Mouse (Mus musculus) common myeloid progenitor, adult 5-6 weeks (primary cell): ENCODE data around the gene Gm42742. TPM values are rescaled to one million over a fixed set of nuclear protein-coding genes. Genes with fewer than 3 reads are reported as not detected.
A peak's percentile ranks its signal among the peaks of the same experiment; 100 is the strongest.

Experiments
- ATAC-seq: replicated peaks from 2 replicates; pipeline ENCODE4 v1.8.0; 2016; ENCODE audit warnings: low read depth, mild to moderate bottlenecking, moderate TSS enrichment, inconsistent platforms; ENCODE audit not compliant: poor library complexity, severe bottlenecking
- total RNA-seq: library from RNA; stranded (forward); fragments of 200-1000, 187-1606 nt; gene quantifications from 2 replicates; pipeline ENCODE4 v1.2.3, GENCODE M21; 2017

The Gm42742 gene
- total RNA-seq, 1 experiment from 2014 or later: 33.1 TPM

GRCm38 (mm10) chr7:127021563-127022527, 948 bp upstream of the Gm42742 start:
- no peak for ATAC-seq

GRCm38 (mm10) chr7:127020491-127020890, 406 bp downstream of the Gm42742 start:
- no peak for ATAC-seq

GRCm38 (mm10) chr7:127020031-127020430, 866 bp downstream of the Gm42742 start:
- ATAC-seq: no peak

DNA sequence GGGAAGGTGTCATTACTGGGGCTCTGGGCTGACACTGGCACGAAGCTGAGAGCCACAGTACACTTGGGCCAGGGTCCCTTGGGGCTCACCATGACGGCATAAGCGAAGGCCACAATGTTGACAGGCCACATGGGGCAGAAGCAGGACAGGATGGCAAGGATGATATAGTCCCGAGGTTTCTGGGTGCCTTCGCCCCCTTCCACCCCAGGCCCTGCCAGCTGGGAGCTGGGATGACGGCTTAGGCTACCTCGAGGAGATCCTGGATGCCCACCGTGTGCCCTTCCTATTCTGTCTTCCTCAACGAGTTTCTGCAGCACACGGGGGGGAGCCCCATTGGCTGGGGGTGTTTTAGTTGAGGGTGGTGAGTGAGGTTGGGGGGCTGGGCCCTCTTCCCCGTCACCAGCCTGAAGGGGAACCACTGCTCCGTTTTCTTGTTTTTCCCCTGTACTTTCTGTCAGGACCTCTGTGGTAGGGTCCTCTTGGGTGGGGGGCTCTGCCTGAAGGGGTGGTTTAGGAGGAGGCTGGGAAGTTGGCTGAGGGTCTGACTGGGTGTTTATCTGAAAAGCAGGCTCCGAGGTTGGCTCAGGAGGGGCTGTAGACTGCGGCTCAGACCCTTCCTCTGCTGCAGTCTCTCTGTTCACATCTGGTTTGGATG, 1.5 kb downstream of the Gm42742 start:
- no peak for ATAC-seq

- ATAC-seq: no peak
Measured at GRCm38 (mm10) chr7:127018416-127019305, 2.2 kb downstream of the Gm42742 start.

GRCm38 (mm10) chr7:127017950-127018345, 2.9 kb downstream of the Gm42742 start:
- ATAC-seq: no peak

- peak; percentile 68 for ATAC-seq
Measured at GRCm38 (mm10) chr7:127016971-127017949, 3.6 kb downstream of the Gm42742 start, which contains the start of gene Pagr1a. TSS of gene Pagr1a (minus strand) at chr7:127017352.

GRCm38 (mm10) chr7:127016486-127016938, 4.4 kb downstream of the Gm42742 start:
- peak; percentile 49 for ATAC-seq

DNA sequence TGATC, 4.6 kb downstream of the Gm42742 start, which contains the start of gene Pagr1b:
Pagr1b (minus strand) TSS at position 4 of the 5 bp plus-strand sequence.
- ATAC-seq: no peak

GRCm38 (mm10) chr7:127016081-127016480, 4.8 kb downstream of the Gm42742 start:
- no peak for ATAC-seq

GRCm38 (mm10) chr7:127014993-127015392, 5.9 kb downstream of the Gm42742 start:
- no peak for ATAC-seq

DNA sequence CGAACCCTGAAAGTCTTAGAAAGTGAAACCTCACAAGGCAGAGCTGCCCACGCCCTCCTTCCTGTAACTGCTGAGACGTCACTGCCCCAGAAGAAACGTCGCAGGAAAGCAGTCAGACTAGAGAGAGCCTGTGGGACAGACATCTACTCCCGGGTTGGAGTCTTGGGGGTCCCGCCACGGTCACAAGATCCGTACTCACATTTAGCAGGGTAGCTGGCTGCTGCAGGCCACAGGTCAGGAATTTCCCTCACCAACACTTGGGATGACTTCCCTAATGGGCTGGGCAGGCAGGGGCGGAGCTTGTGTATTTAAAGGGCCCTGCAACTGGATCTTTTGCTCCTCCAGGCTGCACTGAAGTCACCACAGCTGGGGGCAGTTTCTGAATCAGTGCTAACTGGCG, 6.6 kb downstream of the Gm42742 start, which contains the start of gene Mvp:
Mvp (minus strand) TSS at position 302 of the 400 bp plus-strand sequence.
- ATAC-seq: peak; percentile 30

GRCm38 (mm10) chr7:127013385-127013784, 7.5 kb downstream of the Gm42742 start:
- no peak for ATAC-seq

DNA sequence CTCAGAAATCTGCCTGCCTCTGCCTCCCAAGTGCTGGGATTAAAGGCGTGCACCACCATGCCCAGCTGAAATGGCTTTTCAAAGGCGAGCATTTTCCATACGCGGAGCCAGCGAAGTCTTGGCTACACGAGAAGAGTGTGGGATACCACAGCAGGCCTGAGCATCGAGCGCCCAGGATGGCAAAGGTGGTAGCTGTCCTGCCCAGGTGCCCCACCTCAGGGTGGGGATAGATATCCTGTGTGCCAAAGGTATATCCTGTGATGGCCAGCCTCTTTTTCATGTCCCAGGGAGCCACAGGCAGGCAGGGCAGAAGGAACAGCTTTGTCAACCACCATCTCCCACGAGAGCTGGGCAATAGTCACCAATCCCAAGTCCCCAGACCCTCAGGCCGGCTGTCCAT, 8.1 kb downstream of the Gm42742 start:
- ATAC-seq: no peak

DNA sequence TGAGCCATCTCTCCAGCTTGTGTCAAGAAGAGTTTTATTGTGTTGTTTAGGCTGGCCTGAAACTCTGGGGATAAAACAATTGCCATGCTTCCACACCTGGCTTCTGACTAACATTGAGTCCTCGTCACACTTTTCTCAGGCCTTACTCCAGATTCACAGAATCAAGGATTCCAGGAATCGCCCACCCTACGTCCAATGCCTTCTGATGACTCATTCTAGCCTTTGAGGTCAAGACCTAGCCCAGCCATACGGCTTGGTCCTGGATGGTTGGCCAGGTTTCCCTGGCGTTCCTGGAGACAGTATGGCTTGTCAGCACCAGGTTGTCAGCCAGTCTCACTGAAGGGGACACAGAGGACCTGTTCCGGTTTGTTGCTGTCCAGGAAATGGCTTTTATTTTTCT, 8.5 kb downstream of the Gm42742 start:
- ATAC-seq: no peak

GRCm38 (mm10) chr7:127011717-127012116, 9.2 kb downstream of the Gm42742 start:
- no peak for ATAC-seq

DNA sequence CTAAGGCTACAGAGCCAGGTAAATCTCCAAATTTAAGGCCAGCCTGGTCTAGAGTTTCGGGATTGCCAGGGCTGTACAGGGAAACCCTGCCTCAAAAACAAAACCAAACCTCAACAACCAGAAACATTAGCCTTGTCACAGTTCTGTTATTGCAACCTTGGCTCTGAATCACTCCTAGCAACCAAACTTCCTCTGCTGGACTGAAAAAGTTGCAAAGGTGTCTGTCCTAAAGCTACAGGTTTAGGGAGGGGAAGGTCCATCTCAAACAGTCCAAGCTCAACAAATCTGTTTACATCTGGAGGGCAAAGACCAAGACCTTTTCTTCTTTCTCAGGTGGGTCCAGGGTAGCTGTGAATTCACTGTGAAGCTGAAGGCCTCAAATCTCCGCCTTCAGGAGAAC, 9.8 kb downstream of the Gm42742 start:
- no peak for ATAC-seq

- peak; percentile 9; the same call in 1 of the 2 replicates for ATAC-seq
Measured at GRCm38 (mm10) chr7:127009307-127010085, 11.4 kb downstream of the Gm42742 start.
